Mouse (Mus musculus) brain, embryonic 14.5 days (tissue): ENCODE data around the gene Ephb2. TPM values are rescaled to one million over a fixed set of nuclear protein-coding genes. Genes with fewer than 3 reads are reported as not detected.

Experiments
- DNase-seq: peaks from one replicate; pipeline ENCODE4 v3.0.0-alpha.2; 2011; ENCODE audit warnings: low read depth
- CTCF ChIP-seq: fragments of 200-500 bp; IDR thresholded peaks from 2 replicates; pipeline ENCODE4 v1.5.1; 2012; ENCODE audit warnings: inconsistent platforms, mild to moderate bottlenecking, moderate library complexity, borderline replicate concordance; ENCODE audit not compliant: insufficient read depth, insufficient read length; ENCODE audit errors: extremely low read depth
- POLR2A ChIP-seq: fragments of 200-500 bp; IDR thresholded peaks from 2 replicates; pipeline ENCODE4 v1.6.1; 2012; ENCODE audit warnings: mild to moderate bottlenecking, inconsistent platforms, borderline replicate concordance; ENCODE audit not compliant: poor library complexity, insufficient read depth, insufficient read length, severe bottlenecking; ENCODE audit errors: extremely low read depth
- polyA plus RNA-seq: library from polyadenylated mRNA; depleted of rRNA; stranded (reverse); fragments of >200 nt; gene quantifications from 2 replicates; pipeline ENCODE4 v1.2.3, GENCODE M21; 2012

The Ephb2 gene
- polyA plus RNA-seq, 1 experiment = 141 TPM

GRCm38 (mm10) chr4:136861806-136862205 is 26.0 kb upstream of the Ephb2 start:
- TF ChIP-seq CTCF (no peak), POLR2A (no peak)
- peak; percentile 84 for DNase-seq

GRCm38 (mm10) chr4:136860022-136860421 is 24.2 kb upstream of the Ephb2 start:
- no peak for DNase-seq
- TF ChIP-seq POLR2A = no peak
- TF ChIP-seq CTCF = peak; percentile 40; the same call in 1 of the 2 replicates

GRCm38 (mm10) chr4:136855081-136855480 is 19.3 kb upstream of the Ephb2 start:
- no peak for TF ChIP-seq POLR2A
- TF ChIP-seq CTCF = peak; percentile 52
- no peak for DNase-seq

- no peak for DNase-seq
- TF ChIP-seq CTCF (no peak), POLR2A (no peak)
Observed at GRCm38 (mm10) chr4:136852989-136853388, 17.2 kb upstream of the Ephb2 start.

- TF ChIP-seq CTCF = no peak
- no peak for DNase-seq
Observed at GRCm38 (mm10) chr4:136852119-136852518, 16.3 kb upstream of the Ephb2 start.

- TF ChIP-seq POLR2A = no peak
- no peak for TF ChIP-seq CTCF
- DNase-seq = no peak
Observed at GRCm38 (mm10) chr4:136848565-136848964, 12.8 kb upstream of the Ephb2 start.

GRCm38 (mm10) chr4:136847166-136847565 is 11.4 kb upstream of the Ephb2 start:
- DNase-seq = peak; percentile 61
- TF ChIP-seq CTCF (no peak), POLR2A (no peak)

- TF ChIP-seq POLR2A (no peak), CTCF (no peak)
- no peak for DNase-seq
Observed at GRCm38 (mm10) chr4:136842802-136843201, 7.0 kb upstream of the Ephb2 start.

GRCm38 (mm10) chr4:136842033-136842432 is 6.2 kb upstream of the Ephb2 start:
- DNase-seq = no peak
- no peak for TF ChIP-seq POLR2A
- TF ChIP-seq CTCF = no peak

GRCm38 (mm10) chr4:136841056-136841455 is 5.3 kb upstream of the Ephb2 start:
- TF ChIP-seq CTCF (peak; percentile 89), POLR2A (no peak)
- peak; percentile 91 for DNase-seq

- DNase-seq = peak; percentile 73
- TF ChIP-seq CTCF (no peak), POLR2A (no peak)
Observed at GRCm38 (mm10) chr4:136838462-136838861, 2.7 kb upstream of the Ephb2 start.

GRCm38 (mm10) chr4:136838026-136838425 is 2.2 kb upstream of the Ephb2 start:
- TF ChIP-seq POLR2A (no peak), CTCF (no peak)
- DNase-seq = peak; percentile 72

- 0 out of 2 replicates have a peak, but pooled peaks have one; percentile 4 for TF ChIP-seq POLR2A
- TF ChIP-seq CTCF = no peak
- peak; percentile 95 for DNase-seq
Observed at GRCm38 (mm10) chr4:136836387-136836931, 671 bp upstream of the Ephb2 start.
